Mouse (Mus musculus): ENCODE data around the gene Erich3.

- TF ChIP-seq CTCF (IDR thresholded peaks at IDR 0.05) (no peak), EP300 (IDR thresholded peaks at IDR 0.05) (no peak)
Observed at GRCm38 (mm10) chr3:154654284-154654683, 9.4 kb upstream of the Erich3 start.

All from lung, postnatal 0 days (tissue).